ENCODE assay signal across 18 mouse cellular contexts in genomic region chr1:84599025-84599424, GRCm38 (mm10).
DNase-seq lines count a peak whose midpoint lies in the region; ATAC-seq lines count a peak whose summit lies in the region.
"Had no signal": no experiment of that assay in that cellular context is flagged by ENCODE, and none has a peak within 500 bp of the region (broad histone marks: within the 10 kb centered on the region; RNA-seq: fewer than 3 reads in every experiment).

No protein-coding gene starts in this region.

- no peak overlapping the region for H3K9ac ChIP-seq in hindbrain, embryonic 13.5 days
- H3K9ac ChIP-seq in midbrain, embryonic 14.5 days (replicated peaks; ENCODE audit: low read length) = no peak overlapping the region
- no peak overlapping the region for H3K9ac ChIP-seq in midbrain, embryonic 11.5 days (ENCODE audit: low read length)
- no peak overlapping the region for H3K9ac ChIP-seq in hindbrain, embryonic 16.5 days (ENCODE audit: low read depth, low read length)
- H3K9ac ChIP-seq in neural tube, embryonic 15.5 days (replicated peaks) = no peak overlapping the region
- H3K9ac ChIP-seq: heart, embryonic 15.5 days had no signal

- H3K36me3 ChIP-seq in hindbrain, embryonic 13.5 days = 0 out of 2 replicates have a peak, but pooled peaks cover 3% of the 10 kb centered on the region
- H3K36me3 ChIP-seq in hindbrain, embryonic 10.5 days = no peaks in the 10 kb centered on the region
- no peaks in the 10 kb centered on the region for H3K36me3 ChIP-seq in midbrain, embryonic 14.5 days (ENCODE audit: control insufficient read depth, insufficient read depth, low read length)
- H3K36me3 ChIP-seq in midbrain, embryonic 11.5 days (ENCODE audit: control insufficient read depth, insufficient read depth, low read length) = no peaks in the 10 kb centered on the region
- no peaks in the 10 kb centered on the region for H3K36me3 ChIP-seq in hindbrain, embryonic 16.5 days (ENCODE audit: control insufficient read depth, insufficient read depth, low read length)
- no peaks in the 10 kb centered on the region for H3K36me3 ChIP-seq in neural tube, embryonic 15.5 days
- H3K36me3 ChIP-seq: embryonic facial prominence, embryonic 10.5 days; heart, embryonic 15.5 days had no signal

- peak overlapping the region; percentile 65 for H3K27ac ChIP-seq in hindbrain, embryonic 13.5 days
- H3K27ac ChIP-seq in hindbrain, embryonic 10.5 days = no peak overlapping the region
- 0 out of 2 replicates have a peak overlapping the region, but pooled peaks have one; percentile 32 for H3K27ac ChIP-seq in midbrain, embryonic 14.5 days (replicated peaks; ENCODE audit: low read depth, low read length)
- H3K27ac ChIP-seq in midbrain, embryonic 11.5 days (ENCODE audit: low read depth, low read length) = no peak overlapping the region
- 0 out of 2 replicates have a peak overlapping the region, but pooled peaks have one; percentile 12 for H3K27ac ChIP-seq in hindbrain, embryonic 16.5 days (ENCODE audit: low read depth, low read length)
- peak overlapping the region; percentile 6; the same call in 1 of the 2 replicates for H3K27ac ChIP-seq in neural tube, embryonic 15.5 days (replicated peaks)
- H3K27ac ChIP-seq: embryonic facial prominence, embryonic 10.5 days; heart, adult 2 months; heart, embryonic 15.5 days had no signal

- H3K4me3 ChIP-seq in hindbrain, embryonic 13.5 days = no peak overlapping the region
- no peak overlapping the region for H3K4me3 ChIP-seq in hindbrain, embryonic 10.5 days
- H3K4me3 ChIP-seq in midbrain, embryonic 14.5 days (replicated peaks; ENCODE audit: low read depth, low read length) = no peak overlapping the region
- H3K4me3 ChIP-seq in midbrain, embryonic 11.5 days (ENCODE audit: low read depth, low read length) = no peak overlapping the region
- H3K4me3 ChIP-seq in hindbrain, embryonic 16.5 days (ENCODE audit: low read length) = no peak overlapping the region
- no peak overlapping the region for H3K4me3 ChIP-seq in neural tube, embryonic 15.5 days (replicated peaks)
- H3K4me3 ChIP-seq: embryonic facial prominence, embryonic 10.5 days; heart, adult 2 months; heart, embryonic 15.5 days had no signal

- DNase-seq in hindbrain, embryonic 10.5 days (ENCODE audit: low spot score) = no peak
- DNase-seq in midbrain, embryonic 14.5 days = no peak
- no peak for DNase-seq in midbrain, embryonic 11.5 days (ENCODE audit: low spot score, missing footprints)
- DNase-seq: adrenal gland, adult 2 months; adrenal gland, postnatal 25 days; cerebellum, adult 18-20 months; cerebellum, postnatal 10 days; gastrocnemius, postnatal 14 days; heart, adult 2 months; heart, postnatal 14 days had no signal

- no peak overlapping the region for H3K4me2 ChIP-seq in hindbrain, embryonic 13.5 days
- no peak overlapping the region for H3K4me2 ChIP-seq in midbrain, embryonic 14.5 days (ENCODE audit: low read length)
- H3K4me2 ChIP-seq in midbrain, embryonic 11.5 days = no peak overlapping the region
- no peak overlapping the region for H3K4me2 ChIP-seq in hindbrain, embryonic 16.5 days (ENCODE audit: low read length)
- H3K4me2 ChIP-seq in neural tube, embryonic 15.5 days = no peak overlapping the region
- H3K4me2 ChIP-seq: heart, embryonic 11.5 days; heart, embryonic 15.5 days had no signal

- 81% methylated on average over 5 of the region's 5 CpGs for WGBS in hindbrain, embryonic 13.5 days
- 94% methylated on average over 5 of the region's 5 CpGs for WGBS in hindbrain, embryonic 10.5 days
- 91% methylated on average over 5 of the region's 5 CpGs for WGBS in midbrain, embryonic 14.5 days
- 92% methylated on average over 5 of the region's 5 CpGs for WGBS in midbrain, embryonic 11.5 days
- 80% methylated on average over 5 of the region's 5 CpGs for WGBS in hindbrain, embryonic 16.5 days
- WGBS in neural tube, embryonic 15.5 days = 85% methylated on average over 5 of the region's 5 CpGs

- no peaks in the 10 kb centered on the region for H3K9me3 ChIP-seq in hindbrain, embryonic 13.5 days
- no peaks in the 10 kb centered on the region for H3K9me3 ChIP-seq in hindbrain, embryonic 10.5 days
- 0 out of 2 replicates have a peak, but pooled peaks cover 5% of the 10 kb centered on the region for H3K9me3 ChIP-seq in midbrain, embryonic 14.5 days (ENCODE audit: control insufficient read depth, low read length)
- no peaks in the 10 kb centered on the region for H3K9me3 ChIP-seq in midbrain, embryonic 11.5 days (ENCODE audit: control insufficient read depth, low read length)
- no peaks in the 10 kb centered on the region for H3K9me3 ChIP-seq in hindbrain, embryonic 16.5 days (ENCODE audit: control insufficient read depth, low read length)
- H3K9me3 ChIP-seq in neural tube, embryonic 15.5 days (replicated peaks) = no peaks in the 10 kb centered on the region
- H3K9me3 ChIP-seq: embryonic facial prominence, embryonic 10.5 days; heart, embryonic 15.5 days had no signal

- H3K27me3 ChIP-seq in hindbrain, embryonic 13.5 days = no peaks in the 10 kb centered on the region
- no peaks in the 10 kb centered on the region for H3K27me3 ChIP-seq in hindbrain, embryonic 10.5 days (ENCODE audit: insufficient read depth, poor library complexity, severe bottlenecking)
- no peaks in the 10 kb centered on the region for H3K27me3 ChIP-seq in midbrain, embryonic 14.5 days (ENCODE audit: control insufficient read depth, insufficient read depth, low read length)
- H3K27me3 ChIP-seq in midbrain, embryonic 11.5 days (ENCODE audit: control insufficient read depth, insufficient read depth, low read length) = no peaks in the 10 kb centered on the region
- H3K27me3 ChIP-seq in hindbrain, embryonic 16.5 days (replicated peaks; ENCODE audit: control insufficient read depth, insufficient read depth, low read length) = no peaks in the 10 kb centered on the region
- no peaks in the 10 kb centered on the region for H3K27me3 ChIP-seq in neural tube, embryonic 15.5 days (replicated peaks)
- H3K27me3 ChIP-seq: heart, embryonic 15.5 days had no signal

- no peak for ATAC-seq in hindbrain, embryonic 13.5 days (ENCODE audit: low FRiP score)
- ATAC-seq in midbrain, embryonic 14.5 days (ENCODE audit: low FRiP score, low TSS enrichment) = no peak
- ATAC-seq in midbrain, embryonic 11.5 days (ENCODE audit: low FRiP score) = no peak
- ATAC-seq in hindbrain, embryonic 16.5 days = no peak
- ATAC-seq in neural tube, embryonic 15.5 days (ENCODE audit: low FRiP score) = no peak
- no peak for ATAC-seq in monocyte, adult 5-6 weeks (replicated peaks; ENCODE audit: insufficient number of reproducible peaks, low FRiP score, low TSS enrichment, poor library complexity, severe bottlenecking)
- ATAC-seq: forebrain, embryonic 14.5 days had no signal

- H3K4me1 ChIP-seq in hindbrain, embryonic 13.5 days (replicated peaks) = peaks cover 25% of the 10 kb centered on the region
- H3K4me1 ChIP-seq in hindbrain, embryonic 10.5 days (replicated peaks) = no peaks in the 10 kb centered on the region
- no peaks in the 10 kb centered on the region for H3K4me1 ChIP-seq in midbrain, embryonic 14.5 days (ENCODE audit: control insufficient read depth, insufficient read depth, low read length)
- H3K4me1 ChIP-seq in midbrain, embryonic 11.5 days (ENCODE audit: control insufficient read depth, insufficient read depth, low read length) = no peaks in the 10 kb centered on the region
- H3K4me1 ChIP-seq in hindbrain, embryonic 16.5 days (ENCODE audit: control insufficient read depth, insufficient read depth, low read depth, low read length) = peaks cover 8% of the 10 kb centered on the region; the same call in 1 of the 2 replicates
- peaks cover 24% of the 10 kb centered on the region for H3K4me1 ChIP-seq in neural tube, embryonic 15.5 days
- H3K4me1 ChIP-seq: embryonic facial prominence, embryonic 10.5 days; heart, embryonic 15.5 days had no signal

Comparison
In these comparisons a context has a peak if more than half of its experiments do, and no peak if none do; other contexts are left out.
1. H3K27ac ChIP-seq: peak in hindbrain, embryonic 13.5 days (single experiment), midbrain, embryonic 14.5 days (single experiment), hindbrain, embryonic 16.5 days (single experiment) and neural tube, embryonic 15.5 days (single experiment); none in hindbrain, embryonic 10.5 days (single experiment) and midbrain, embryonic 11.5 days (single experiment).